Mouse (Mus musculus): ENCODE data around the gene Acsm3.

Gene Acsm3

GRCm38 (mm10) chr7:119800991-119801390, 40.3 kb downstream of the Acsm3 start:
- no peak for DNase-seq

- no peak for DNase-seq
These were observed 46.7 kb downstream of the Acsm3 start for GRCm38 (mm10) chr7:119807396-119807795.

- DNase-seq, result no peak
These were observed 48.0 kb downstream of the Acsm3 start for GRCm38 (mm10) chr7:119808723-119809122.

GRCm38 (mm10) chr7:119835371-119835770, 74.6 kb downstream of the Acsm3 start:
- DNase-seq, result no peak

GRCm38 (mm10) chr7:119835996-119836777, 75.5 kb downstream of the Acsm3 start:
- no peak for DNase-seq

All from liver (tissue).